Mouse (Mus musculus): Measurements from ENCODE around the gene Uroc1.

Uroc1 gene

DNA sequence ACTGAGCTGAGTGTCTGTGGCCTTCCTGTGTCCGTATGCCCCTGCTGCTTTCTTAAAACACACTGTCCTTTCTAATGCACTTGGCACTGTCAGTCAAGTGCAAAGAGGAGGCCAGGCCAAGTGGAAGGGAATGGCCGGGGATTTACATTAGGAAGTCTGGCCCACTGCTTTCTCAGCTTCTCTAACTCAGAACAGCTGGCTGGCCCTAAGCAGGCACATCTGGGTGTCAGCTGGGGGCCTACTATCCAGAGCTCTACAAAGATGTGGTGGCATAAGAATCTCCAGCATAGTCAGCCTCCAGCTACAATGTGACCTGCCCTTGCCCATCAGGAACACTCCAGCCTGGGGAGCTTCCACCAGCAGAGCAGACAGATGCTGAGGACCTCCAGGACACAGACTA, 16.9 kb downstream of the Uroc1 start:
- DNase-seq (ENCODE audit: low read depth, low spot score): peak; percentile 61

DNA sequence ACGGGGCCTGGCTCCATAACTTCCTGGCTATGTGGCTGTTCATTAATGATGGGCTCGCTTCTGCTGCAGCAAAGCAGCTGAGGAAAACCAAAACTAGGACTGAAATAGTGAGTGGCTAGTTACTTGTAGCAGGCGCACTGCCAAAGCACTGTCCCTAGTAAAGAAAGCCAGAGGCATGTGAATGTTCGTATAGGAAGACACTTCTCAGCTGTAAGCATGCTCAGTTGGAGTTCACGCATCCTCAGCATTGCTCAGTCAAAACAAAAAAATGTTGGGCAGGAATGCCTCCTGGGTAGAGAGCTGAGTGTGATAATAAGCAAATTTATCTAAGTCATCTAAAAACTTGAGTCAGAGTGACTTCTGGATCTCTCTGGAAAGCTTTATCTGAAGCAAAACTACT, 25.1 kb downstream of the Uroc1 start:
- peak; percentile 82 for DNase-seq (ENCODE audit: low read depth, low spot score)

DNA sequence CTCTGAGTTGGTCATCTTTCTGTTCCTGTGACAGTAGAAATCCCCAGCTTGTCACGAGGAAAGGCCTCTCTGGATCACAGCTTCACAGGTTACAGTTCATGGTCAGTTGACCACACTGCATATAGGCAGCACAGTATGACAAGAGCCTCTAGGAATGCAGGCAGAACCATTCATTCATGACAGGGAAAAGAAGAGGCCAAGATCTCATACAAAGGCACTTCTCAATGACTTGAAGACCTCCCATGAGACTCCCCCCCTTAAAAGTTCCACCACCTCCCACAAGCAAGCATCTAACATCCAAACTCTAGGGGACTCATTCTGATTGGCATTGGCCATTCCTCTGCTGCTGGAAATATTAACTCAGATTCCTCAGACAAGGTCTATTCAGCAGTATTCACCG, 26.4 kb downstream of the Uroc1 start:
- peak; percentile 96 for DNase-seq (ENCODE audit: low read depth, low spot score)

DNA sequence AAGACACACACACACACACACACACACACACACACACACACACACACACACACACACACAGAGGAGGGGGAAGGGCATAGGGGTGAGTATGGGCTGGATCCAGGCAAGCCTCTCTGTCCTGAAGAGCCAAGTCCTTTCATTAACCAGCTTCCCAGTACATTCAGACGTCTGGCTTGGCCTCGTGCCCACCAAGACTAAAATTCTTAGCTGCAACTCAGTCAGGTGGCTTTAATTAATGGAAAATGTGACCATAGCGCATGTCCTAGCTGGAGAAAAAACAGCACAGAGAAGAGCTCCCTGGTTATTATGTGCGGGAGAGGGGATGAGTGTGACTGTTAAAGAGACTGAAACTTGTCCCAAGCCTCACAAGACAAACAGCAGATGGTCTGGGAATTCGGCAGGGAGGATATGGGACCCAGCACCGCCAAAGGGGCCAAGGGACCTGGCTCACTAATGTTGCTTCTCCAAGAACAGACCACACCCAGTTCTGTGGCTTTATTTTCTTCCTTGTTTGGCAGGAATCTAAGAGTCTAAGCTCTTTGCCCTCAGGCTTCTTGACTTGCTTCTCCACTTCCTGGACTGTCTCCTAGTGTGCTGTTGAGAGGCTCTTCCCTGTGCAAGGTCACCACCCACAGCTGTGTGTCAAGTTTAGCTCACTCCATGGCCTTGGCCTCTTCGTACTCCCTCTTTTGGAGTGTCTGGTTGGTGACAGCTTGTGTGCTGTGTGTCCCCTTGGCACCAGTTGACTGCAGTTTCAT, 27.1 kb downstream of the Uroc1 start:
- peak; percentile 100 for DNase-seq (ENCODE audit: low read depth, low spot score)

DNA sequence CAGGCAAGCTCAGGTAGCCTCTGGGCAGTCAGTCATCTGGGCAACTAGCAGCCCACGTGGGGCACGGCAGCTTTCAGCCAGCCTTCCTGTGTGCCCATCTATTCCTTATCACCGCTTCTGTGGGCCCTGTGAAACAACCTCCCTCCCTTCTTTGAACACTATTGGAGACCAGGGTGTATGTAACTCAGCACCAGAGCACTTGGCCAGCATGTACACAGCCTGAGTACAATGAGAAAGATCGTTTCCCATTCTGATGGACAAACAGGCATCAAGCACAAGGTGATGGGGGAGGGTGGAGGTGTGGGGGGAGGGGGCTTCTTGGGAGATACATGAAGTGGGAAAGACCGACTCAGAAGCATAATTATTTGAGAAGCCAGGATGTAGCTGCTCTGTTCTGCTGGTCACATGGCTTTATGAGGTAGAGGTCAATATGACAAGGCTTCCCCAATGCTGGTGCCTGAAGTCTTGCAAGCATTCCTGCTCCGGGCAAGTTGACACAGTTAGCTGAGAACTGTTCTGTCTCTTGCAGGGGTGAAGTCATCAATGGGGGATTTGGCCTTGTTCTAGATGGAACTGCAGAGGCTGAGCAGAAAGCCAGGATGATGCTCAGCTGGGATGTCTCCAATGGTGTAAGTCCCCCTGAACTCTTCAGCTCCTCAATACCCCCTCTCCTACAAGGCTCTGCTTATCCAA, 28.0 kb downstream of the Uroc1 start:
- DNase-seq (ENCODE audit: low read depth, low spot score): peak; percentile 52

DNA sequence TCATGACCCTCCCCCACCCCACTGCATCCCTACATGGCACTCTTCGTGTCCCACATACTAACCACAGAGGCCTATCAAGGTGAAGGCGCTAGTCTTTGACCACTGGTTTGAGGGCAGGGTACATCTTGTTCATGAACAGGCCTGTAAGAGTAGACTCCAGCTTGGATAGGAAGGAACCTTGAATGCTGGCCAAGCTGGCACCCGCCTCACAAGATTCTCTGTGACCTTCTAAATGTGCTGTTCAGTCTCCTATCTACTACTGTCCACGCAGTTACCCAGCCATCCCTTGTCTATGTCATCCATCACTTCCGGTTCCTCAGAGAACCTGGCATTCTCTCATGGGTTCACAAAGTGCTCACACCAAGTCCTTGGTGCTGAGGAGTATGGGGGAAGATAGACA, 30.2 kb downstream of the Uroc1 start:
- no peak for DNase-seq (ENCODE audit: low read depth, low spot score)

DNA sequence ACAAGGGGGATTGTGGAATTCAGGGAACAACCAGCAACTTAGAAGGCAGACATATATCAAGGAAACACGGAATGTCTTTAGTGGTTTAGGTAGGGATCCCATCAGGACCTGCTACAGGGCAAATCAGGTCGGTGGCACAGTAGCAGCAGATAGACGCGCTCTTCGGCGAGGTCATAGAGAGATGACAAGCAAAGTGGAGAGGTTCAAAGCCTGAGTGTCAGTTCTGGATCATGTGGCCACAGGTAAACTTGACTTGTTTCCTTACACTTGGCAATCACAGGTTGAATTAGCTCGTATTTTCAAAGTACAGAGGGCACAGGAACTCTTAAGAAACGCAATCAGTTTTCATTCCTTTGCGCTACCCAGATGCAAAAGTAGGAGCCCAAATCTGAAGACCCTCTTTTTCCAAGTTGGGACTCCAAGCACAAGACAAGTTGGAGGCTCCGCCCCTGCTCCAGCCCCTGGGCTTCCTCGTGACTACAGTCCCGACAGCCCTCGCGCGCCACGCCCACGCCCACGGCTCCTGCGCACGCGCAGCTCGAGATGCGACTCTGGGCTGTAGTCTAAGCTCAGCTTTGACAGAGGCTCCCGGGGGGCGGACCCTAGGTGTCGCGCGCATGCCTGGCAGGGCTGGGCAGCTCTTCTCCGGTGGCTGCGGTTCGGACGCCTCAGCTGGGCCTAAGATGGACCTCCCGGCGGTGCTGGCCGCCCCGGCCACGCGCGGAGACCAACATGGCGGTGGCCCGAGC, 36.1 kb downstream of the Uroc1 start, which contains the start of gene Zxdc:
Gene Zxdc (plus strand): TSS at position 517 of the 749 bp plus-strand sequence.
- peak; percentile 98 for DNase-seq (ENCODE audit: low read depth, low spot score)

DNA sequence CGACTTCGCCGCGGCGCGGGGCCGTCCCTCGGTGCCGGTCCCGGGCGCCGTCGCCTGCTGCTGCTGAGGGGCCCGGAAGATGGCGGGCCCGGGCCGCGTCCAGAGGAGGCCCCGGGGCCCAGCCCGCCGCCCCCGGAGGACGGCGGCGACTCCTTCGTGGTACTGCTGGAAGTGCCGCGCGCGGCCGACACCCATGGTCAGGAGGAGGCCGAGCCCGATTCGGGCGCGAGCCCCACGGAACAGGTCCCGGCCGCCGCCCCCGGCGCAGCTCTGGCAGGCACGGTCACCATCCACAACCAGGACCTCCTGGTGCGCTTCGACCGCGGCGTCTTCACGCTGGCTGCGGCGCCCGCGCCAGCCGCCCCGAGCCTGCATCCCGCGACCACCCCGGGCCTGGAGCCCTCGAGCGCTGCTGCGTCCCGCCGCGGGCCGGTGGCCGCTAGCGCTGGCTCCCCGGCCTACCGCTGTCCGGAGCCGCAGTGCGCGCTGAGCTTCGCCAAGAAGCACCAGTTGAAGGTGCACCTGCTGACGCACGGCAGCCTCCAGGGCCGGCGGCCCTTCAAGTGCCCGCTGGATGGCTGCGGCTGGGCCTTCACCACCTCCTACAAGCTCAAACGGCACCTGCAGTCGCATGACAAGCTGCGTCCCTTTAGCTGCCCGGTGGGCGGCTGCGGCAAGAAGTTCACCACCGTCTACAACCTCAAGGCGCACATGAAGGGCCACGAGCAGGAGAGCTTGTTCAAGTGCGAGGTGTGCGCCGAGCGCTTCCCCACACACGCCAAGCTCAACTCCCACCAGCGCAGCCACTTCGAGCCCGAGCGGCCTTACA, 36.9 kb downstream of the Uroc1 start:
- DNase-seq (ENCODE audit: low read depth, low spot score): peak; percentile 45

DNA sequence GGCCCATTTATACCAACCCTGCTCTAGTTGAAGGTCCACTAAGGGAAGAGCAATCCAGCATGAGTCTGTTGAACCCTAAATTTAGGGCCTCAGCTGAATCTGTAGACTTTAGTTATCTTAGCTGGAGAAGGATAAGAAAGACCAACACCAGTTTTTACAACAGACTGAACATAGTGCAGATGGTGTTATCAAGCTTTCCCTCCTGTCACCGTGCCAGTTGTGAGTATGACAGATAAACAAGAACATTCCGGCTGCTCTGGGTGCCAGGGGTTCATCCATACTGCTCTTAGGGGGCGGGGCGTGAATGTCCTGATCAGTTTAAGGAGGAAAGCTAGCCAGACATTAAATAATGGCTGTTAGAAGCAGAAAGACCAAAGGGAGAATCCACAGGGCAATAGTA, 41.6 kb downstream of the Uroc1 start:
- DNase-seq (ENCODE audit: low read depth, low spot score): no peak

DNA sequence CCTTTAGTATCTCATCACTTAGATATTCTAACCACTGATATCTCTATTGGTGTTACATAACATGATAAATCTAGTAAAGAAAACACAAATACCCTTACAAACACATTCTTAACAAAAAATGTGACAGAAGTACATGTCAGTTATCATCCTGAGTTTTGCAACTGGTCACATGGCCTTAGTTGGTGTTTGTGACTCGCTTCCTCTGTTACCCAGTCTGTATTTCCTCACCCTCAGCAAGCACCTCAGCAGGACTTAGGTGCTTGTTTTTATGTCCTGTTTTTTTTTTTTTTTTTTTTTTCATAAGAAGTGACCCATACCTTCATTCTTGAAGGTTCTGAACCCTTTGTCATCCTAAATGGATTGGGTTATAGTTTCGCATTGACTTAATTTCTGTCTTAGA, 44.6 kb downstream of the Uroc1 start:
- no peak for DNase-seq (ENCODE audit: low read depth, low spot score)

DNA sequence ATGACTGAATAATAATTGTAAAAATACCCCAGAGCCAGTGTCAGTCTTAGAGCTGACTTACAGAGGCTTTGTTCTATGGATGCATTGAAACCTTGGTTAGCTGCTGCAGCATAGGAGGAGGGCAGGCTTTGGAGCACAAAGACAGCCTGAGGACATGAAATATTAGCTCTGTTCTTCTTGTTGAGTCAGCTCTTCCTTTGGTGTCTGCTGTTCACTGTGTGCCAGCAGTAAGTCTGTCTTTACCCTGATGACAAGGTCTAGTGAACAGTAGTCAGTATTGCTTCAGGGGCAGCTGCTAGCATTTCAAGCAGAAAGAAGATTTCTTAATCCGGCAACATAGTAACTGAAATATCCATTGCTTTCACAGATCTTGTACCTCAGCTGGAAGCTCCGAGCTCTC, 48.4 kb downstream of the Uroc1 start:
- peak; percentile 65 for DNase-seq (ENCODE audit: low read depth, low spot score)

DNA sequence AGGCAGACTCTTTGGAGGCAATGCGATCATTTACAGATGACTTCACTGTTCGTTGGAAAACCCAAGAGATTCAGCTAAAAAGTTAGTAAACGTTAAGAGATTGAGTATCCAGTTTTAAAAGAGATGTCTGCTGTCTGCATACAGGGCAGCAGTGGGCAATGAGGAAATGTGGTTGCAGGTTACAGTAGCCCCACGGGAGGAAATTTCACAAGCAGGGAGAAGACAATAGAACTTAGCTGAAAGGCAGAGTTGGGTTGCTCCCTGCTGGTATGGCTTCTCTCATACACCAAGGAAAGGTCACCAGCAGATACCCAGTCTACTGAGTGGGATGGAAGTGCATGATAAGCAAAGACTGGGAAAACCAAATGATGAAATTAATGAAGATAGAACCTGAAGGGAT, 57.5 kb downstream of the Uroc1 start:
- no peak for DNase-seq (ENCODE audit: low read depth, low spot score)

DNA sequence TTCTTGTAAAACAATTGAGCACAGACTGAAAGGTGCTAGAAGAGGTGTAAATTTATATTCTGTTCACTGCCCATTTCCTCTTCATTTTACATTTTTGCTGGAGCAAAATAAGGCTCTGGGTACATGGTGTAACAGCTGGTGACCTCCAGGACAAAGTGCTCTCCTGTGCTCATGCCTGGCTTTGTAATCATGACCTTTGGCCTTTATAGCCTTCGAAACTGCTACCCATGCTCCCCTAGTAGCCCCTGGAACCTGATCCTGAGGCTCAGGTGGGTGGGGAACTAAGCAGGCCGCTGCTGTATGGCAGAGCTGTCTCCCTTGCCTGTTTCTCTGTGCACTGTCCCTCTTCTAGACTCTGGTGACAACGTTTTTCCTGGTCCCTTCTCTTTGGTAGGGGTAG, 60.9 kb downstream of the Uroc1 start:
- DNase-seq (ENCODE audit: low read depth, low spot score): no peak

DNA sequence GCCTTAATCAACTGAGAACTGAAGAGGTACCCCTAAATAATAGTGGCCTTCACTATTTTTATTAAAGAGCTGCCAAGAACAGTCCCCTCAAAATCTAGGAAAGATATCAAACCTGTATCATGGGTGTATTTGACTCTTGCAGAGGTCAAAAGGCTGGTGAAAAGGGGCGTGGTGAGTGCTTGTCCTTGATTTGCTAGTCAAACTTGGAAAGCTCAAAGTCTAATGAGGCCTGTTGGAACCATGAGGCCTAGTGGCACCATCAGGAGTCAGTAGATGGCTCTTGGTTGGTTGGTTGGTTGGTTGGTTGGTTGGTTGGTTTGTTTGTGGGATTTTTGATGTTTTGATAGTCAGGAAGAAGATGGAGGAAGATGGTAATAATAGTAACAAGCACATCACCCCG, 62.7 kb downstream of the Uroc1 start:
- no peak for DNase-seq (ENCODE audit: low read depth, low spot score)

DNA sequence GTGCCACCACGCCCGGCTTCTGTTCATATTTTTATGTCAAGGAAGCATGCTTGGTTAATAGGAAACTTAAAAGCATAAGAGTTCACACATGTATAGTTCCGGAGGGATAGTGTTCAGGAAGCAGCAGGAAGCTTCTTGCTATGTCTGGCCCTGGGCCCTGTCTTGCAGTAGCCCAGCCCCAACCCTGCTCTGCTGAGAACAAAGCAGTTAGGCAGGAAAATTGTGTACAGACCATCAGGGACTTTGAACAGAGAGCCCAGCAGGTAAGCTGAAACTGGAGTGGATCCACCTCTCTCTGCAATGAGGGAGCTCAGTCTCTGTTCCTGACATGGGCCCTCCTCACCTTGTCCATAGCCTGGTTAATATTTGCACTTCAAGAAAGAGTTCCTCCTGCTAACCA, 64.2 kb downstream of the Uroc1 start:
- DNase-seq (ENCODE audit: low read depth, low spot score): no peak

DNA sequence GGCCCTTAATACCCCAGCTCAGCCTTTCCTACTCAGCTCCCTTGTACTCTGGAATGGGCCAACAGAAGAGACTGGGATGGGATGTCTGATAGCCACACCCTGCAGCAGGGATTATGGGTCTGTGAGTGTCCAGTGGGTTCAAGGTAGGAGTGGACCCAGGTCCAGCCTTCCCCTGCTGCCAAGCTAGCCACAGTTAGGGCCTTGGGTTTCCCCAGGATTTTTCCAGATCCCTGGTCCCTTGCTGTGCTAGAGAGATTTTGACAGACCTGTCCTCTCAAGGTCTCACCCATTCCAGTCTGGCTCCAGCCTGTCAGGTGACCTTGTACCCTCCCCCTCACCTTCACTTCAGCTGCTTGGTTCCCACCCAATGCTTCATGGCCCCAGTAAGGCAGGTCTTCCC, 75.5 kb downstream of the Uroc1 start:
- no peak for DNase-seq (ENCODE audit: low read depth, low spot score)

DNA sequence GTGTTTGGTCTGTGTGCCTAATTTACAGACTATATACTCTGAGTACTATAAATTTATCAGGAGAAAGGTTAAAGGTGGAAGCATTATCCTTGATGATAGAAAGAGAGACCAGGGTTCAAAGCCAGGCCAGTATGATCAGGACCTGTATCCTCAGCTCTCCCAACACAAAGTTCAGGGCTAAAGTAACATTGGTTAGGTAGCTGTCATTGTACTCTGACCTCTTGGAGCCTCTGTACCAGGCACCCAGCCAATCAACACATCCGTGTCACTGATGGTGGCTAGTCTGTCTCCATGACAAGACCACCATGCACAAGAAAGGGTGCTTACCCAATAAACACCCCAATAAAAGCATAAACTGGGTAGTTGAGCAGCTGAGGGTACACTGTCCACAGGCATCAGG, 77.9 kb downstream of the Uroc1 start:
- no peak for DNase-seq (ENCODE audit: low read depth, low spot score)

DNA sequence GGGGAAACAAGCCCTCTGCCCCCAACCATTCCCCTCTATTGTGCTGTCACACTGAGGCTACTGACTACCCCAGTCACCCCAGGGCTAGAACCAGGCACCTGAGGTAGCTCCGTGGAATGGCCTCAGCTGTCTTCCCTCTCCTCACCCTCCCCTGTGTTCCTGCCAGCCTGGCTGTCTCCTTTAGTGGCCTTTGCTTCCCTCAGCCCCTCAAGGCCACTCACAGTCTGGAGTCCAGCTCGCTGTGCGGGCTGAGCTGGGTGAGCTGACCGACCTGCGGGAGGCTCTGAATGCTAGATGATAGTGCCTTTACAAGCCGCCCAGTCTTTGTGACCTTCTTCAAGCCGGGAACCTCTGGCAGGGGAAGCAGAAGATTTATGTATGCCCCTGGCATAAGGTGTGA, 78.8 kb downstream of the Uroc1 start:
- no peak for DNase-seq (ENCODE audit: low read depth, low spot score)

Measured in 3T3-L1 (cell line).